Mouse (Mus musculus) hindbrain, embryonic 14.5 days (tissue): Measurements from ENCODE around the gene Ppp1r16b. TPM values are rescaled to one million over a fixed set of nuclear protein-coding genes. Genes with fewer than 3 reads are reported as not detected.

Source experiments
- ATAC-seq: fragments of 200-750 bp; cut with Nextera tagmentation; 2 replicates; pipeline ENCODE4 v1.8.0; 2017; ENCODE audit warnings: moderate number of reproducible peaks, mild to moderate bottlenecking, moderate TSS enrichment, moderate library complexity; ENCODE audit not compliant: low FRiP score
- DNase-seq: peaks from one replicate; pipeline ENCODE4 v3.0.0-alpha.2; 2015; ENCODE audit warnings: low spot score
- H3K27ac ChIP-seq: fragments of 300-500 bp; sonication (generic); 2 replicates; pipeline ENCODE4 v1.5.1; 2014; ENCODE audit warnings: mild to moderate bottlenecking, moderate library complexity
- H3K27me3 ChIP-seq: fragments of 300-500 bp; sonication (generic); 2 replicates; pipeline ENCODE4 v1.6.1; 2014; ENCODE audit warnings: mild to moderate bottlenecking, low read length, mixed read lengths; ENCODE audit not compliant: control insufficient read depth, insufficient read depth
- H3K36me3 ChIP-seq: fragments of 300-500 bp; sonication (generic); replicated peaks from 2 replicates; pipeline ENCODE4 v1.6.1; 2014; ENCODE audit not compliant: control insufficient read depth, insufficient read depth
- H3K4me1 ChIP-seq: fragments of 300-500 bp; sonication (generic); replicated peaks from 2 replicates; pipeline ENCODE4 v1.6.1; 2014; ENCODE audit warnings: antibody characterized with exemption, low read length, mixed read lengths; ENCODE audit not compliant: control insufficient read depth, insufficient read depth
- H3K4me2 ChIP-seq: fragments of 300-500 bp; sonication (generic); replicated peaks from 2 replicates; pipeline ENCODE4 v1.6.1; 2014; ENCODE audit warnings: mild to moderate bottlenecking, moderate library complexity
- H3K4me3 ChIP-seq: fragments of 300-500 bp; sonication (generic); replicated peaks from 2 replicates; pipeline ENCODE4 v1.5.1; 2014; ENCODE audit warnings: mild to moderate bottlenecking, low read length
- H3K9ac ChIP-seq: fragments of 300-500 bp; sonication (generic); 2 replicates; pipeline ENCODE4 v1.6.1; 2014
- H3K9me3 ChIP-seq: fragments of 300-500 bp; sonication (generic); 2 replicates; pipeline ENCODE4 v1.6.1; 2016; ENCODE audit warnings: low read length; ENCODE audit not compliant: control insufficient read depth
- WGBS: fragments of 180-500 bp; shearing (Covaris S2); extraction: QIAGEN DNeasy Blood & Tissue Kit; methylation state at CpG from one replicate; pipeline ENCODE4 v1.1.7; 2014; 5-methylcytosine and 5-hydroxymethylcytosine counted together
- polyA plus RNA-seq: library from polyadenylated mRNA; unstranded; fragments of >200 nt; fragmentation: Nextera tagmentation; extraction: Ambion mirVana; gene quantifications from 2 replicates; pipeline ENCODE4 v1.2.1, GENCODE M21; 2014

Gene Ppp1r16b
- polyA plus RNA-seq, 1 experiment from 2014 or later = 20.0 TPM

DNA sequence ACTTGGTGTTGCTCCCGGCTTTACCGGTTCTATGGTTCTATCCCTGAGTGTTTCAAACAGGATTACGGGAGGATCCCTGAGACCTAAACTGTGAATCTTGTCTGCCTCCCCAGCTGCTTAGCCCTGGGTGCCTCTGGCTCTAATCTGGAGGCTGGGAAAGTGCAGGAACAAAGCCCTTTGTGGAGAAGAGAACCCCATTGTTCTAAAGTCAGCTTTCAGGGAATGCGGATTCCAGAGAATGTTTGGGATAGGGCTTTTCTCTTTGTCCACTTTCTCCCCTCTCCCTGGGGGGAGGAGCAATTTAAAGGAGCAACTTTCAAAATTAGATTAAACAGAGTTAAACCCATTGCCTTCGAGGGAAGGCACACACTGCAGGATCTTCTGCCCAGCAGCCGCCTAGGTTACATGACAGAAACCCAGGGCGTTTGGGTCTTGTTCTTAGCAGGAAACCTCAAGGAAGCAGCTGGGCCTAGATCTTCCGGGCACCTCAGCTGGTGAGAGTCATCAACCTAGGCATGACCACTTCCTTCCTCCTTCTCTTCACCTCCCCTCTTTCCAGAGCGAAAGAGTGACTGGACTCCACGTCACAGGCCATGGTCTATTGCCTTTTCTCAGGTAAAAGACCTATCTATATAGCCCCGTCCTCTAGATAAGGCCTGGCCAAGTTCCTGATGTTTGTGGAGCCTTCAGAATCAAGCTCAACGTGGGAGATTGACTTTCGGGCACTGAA is 1.0 kb downstream of the Ppp1r16b start:
- H3K4me2 ChIP-seq = peak overlapping the region; percentile 99
- no peak overlapping the region for H3K9ac ChIP-seq
- H3K27me3 ChIP-seq = peaks cover 11% of the 10 kb centered on the region
- ATAC-seq (no peak), DNase-seq (no peak)
- peak overlapping the region; percentile 68 for H3K4me3 ChIP-seq
- H3K9me3 ChIP-seq = no peaks in the 10 kb centered on the region
- H3K36me3 ChIP-seq = no peaks in the 10 kb centered on the region
- 0 out of 2 replicates have a peak, but pooled peaks cover 10% of the 10 kb centered on the region for H3K4me1 ChIP-seq
- peak overlapping the region; percentile 64; the same call in 1 of the 2 replicates for H3K27ac ChIP-seq
- 36% methylated on average over 13 of the region's 13 CpGs for WGBS

DNA sequence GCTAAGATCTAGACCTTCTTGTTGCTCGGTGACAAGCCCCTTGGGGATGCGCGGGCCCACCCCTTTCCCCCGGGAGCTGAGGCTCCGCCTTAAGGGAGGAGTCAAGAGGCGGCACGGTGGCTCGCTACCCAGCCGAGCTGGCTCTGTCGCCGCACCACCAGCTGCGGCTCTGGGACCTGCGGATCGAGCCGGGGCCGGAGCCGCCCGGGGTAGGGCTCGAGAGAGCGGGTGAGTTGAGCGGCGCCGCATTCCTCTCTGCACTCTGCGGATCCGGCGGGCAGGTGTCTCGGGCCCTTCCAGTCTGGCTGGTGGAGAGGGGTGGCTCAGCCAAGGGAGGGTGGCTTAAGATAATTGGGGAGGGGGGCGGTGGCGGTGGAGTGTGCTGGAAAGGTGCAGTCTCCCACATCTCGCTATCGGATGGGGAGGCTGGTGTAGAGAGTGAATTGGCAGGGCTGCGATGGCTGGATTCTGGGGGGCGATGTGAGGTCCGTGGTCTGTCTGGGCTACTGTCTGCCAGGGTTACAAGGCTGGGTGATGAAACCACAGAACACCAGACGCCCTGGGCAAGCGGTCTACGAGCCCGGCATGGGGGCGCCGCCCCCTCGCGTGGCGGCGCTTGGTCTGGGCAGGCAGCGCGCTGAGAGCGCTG is 1.9 kb downstream of the Ppp1r16b start:
- H3K4me2 ChIP-seq = peak overlapping the region; percentile 99
- WGBS = under 1% methylated on average over 46 of the region's 47 CpGs
- peaks cover 11% of the 10 kb centered on the region for H3K27me3 ChIP-seq
- H3K9ac ChIP-seq = peak overlapping the region; percentile 81
- 0 out of 2 replicates have a peak, but pooled peaks cover 10% of the 10 kb centered on the region for H3K4me1 ChIP-seq
- DNase-seq (peak; percentile 78), ATAC-seq (peak; percentile 78)
- H3K27ac ChIP-seq = peak overlapping the region; percentile 64
- H3K9me3 ChIP-seq = no peaks in the 10 kb centered on the region
- H3K4me3 ChIP-seq = peak overlapping the region; percentile 68
- no peaks in the 10 kb centered on the region for H3K36me3 ChIP-seq

DNA sequence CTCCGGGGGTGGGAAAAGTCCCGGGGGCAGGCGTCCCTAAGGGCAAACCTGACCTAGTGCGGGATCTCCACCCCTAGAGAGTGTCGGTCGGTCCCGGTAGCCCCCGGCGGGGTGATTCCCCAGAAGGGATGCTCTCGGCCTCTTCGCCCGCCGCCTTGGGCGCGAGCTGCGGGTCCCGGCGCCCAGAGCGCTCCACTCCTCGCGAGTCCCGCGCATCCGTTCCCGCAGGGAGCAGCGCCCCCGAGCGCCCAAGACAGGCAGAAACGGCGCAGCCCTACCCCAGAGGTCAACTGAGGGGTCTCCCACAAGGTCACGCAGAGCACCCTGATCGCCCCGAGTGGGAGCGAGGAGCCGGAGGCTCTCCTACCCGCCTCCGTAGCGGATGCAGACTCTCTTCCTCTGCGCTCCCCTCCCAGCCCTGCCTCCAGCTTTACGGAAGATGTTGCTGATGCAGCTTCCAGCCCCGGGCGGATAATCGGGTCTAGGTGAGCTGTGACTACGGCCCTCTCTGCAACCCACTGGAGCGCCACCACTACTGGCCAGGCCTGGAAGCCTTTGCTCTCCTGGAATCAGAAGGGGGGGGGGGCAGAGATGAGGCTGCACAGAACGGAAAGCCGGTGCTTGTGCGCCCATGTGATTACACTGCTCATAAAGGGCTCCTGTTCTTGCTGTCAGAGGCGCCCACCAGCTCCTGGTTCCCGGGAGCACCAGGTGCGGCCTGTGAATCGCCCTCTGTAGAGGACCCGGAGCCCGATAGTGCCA is 2.7 kb downstream of the Ppp1r16b start:
- Histone ChIP-seq H3K27ac (peak overlapping the region; percentile 64), H3K27me3 (peaks cover 11% of the 10 kb centered on the region), H3K9me3 (no peaks in the 10 kb centered on the region), H3K4me3 (peak overlapping the region; percentile 68), H3K36me3 (no peaks in the 10 kb centered on the region), H3K9ac (peak overlapping the region; percentile 81), H3K4me2 (peak overlapping the region; percentile 99), H3K4me1 (peaks cover 15% of the 10 kb centered on the region; the same call in 1 of the 2 replicates)
- whole genome bisulfite sequencing = under 1% methylated on average over 52 of the region's 54 CpGs
- peak; percentile 63 for DNase-seq
- peak; percentile 42 for ATAC-seq

DNA sequence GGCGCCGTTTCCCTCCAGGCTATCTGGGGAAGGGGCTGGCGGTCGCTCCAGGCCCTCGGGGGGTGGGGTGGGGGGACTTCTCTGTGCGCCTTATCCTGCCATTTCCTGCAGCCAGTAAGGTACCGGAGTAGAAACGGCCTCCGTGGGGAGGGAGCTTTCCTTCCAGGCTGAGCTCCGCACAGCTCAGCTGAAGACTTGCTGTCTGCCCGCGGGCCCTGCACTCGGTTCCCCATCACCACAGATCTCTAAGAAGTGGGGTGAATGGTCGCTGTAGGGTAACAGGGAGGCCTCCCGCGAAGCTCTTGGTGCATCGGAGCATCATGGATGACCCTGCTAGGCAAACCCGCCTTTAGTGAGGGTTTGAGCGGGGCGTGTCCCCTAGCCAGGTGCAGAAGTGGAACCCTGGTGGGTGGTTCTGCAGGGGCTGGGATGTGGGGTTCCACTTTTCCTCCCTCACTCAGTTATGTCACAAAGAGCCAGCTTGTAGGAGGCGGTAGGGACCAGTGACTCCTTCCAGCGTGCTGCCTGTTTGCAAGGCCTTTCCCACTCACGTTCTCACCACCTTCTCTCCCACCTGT is 3.3 kb downstream of the Ppp1r16b start:
- Histone ChIP-seq H3K27ac (peak overlapping the region; percentile 64), H3K27me3 (peaks cover 11% of the 10 kb centered on the region), H3K9me3 (no peaks in the 10 kb centered on the region), H3K4me3 (peak overlapping the region; percentile 68), H3K4me1 (peaks cover 20% of the 10 kb centered on the region; the same call in 1 of the 2 replicates), H3K9ac (peak overlapping the region; percentile 81), H3K36me3 (no peaks in the 10 kb centered on the region), H3K4me2 (peak overlapping the region; percentile 99)
- DNase-seq (no peak), ATAC-seq (no peak)
- WGBS = 10% methylated on average over 23 of the region's 23 CpGs

DNA sequence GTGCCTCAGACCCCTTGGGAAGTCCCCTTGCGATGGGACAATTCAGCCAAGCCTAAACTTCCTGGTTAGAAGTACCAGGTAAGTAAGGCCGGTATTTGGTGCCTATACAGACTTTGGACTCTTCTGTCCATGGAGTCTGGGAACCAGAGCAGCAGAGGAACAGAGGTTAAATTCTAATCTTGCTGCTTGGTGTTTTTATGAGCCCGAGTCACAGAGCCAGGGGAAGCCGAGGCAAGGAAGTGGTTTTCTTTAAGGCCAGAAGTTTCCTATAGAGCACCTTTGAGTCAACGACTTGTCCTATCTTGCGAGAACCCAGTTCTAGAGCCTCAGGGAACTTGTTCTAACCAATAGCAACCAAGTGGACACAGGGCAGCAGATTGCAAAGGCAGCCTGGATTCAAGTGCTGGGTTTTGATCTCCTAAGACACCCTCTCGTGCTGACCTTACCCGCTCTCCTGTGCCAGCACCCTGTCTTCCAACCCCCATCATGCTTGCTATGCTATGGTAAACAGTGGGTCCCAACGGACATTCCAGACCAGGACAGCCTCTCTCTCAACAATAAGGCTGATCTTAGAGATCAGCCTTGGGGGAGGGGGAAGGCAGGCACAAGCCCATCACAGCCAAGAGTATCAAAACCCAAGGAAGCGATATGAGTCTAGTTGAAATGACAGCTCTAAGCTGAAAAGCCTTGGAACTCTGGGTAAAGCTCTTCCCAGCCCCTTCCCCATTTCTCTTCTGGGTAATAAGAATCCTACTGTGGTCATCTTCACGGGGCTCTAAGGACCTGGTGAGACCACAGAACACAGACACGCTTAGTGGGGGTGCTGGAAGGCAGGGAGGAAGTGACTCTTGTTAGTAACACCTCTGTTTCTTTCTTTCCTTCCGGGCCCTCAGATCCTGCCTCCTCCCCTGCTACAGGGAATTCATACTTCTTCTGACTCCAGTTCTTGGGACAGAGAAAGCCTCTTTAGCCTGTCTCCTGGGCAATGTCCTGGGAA is 4.3 kb downstream of the Ppp1r16b start:
- Histone ChIP-seq H3K9ac (peak overlapping the region; percentile 81; the same call in 1 of the 2 replicates), H3K9me3 (no peaks in the 10 kb centered on the region), H3K27me3 (peaks cover 11% of the 10 kb centered on the region), H3K27ac (no peak overlapping the region), H3K36me3 (no peaks in the 10 kb centered on the region), H3K4me3 (peak overlapping the region; percentile 68; the same call in 1 of the 2 replicates), H3K4me2 (peak overlapping the region; percentile 99), H3K4me1 (peaks cover 20% of the 10 kb centered on the region; the same call in 1 of the 2 replicates)
- ATAC-seq (no peak), DNase-seq (no peak)
- 60% methylated on average over 13 of the region's 13 CpGs for WGBS

DNA sequence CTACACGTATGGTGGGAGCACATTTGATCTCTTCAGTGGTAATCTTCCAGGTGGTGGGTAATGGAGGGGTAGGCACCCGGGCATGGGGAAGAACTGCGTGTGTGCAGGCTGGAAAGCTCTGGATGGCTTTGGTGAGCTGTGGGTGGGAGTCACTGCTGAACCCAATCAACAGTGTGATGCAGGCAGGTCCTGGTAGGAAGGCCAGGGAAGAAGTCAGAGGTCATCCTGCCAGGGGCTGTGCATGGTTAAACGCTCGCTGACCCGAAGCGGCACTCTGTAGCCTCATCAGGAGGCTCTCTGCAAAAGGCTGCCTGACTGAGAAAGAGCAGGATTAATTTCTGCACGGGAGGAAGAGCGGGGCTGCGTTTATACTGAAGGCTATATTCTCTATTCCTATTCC is 5.4 kb downstream of the Ppp1r16b start:
- Histone ChIP-seq H3K27ac (no peak overlapping the region), H3K27me3 (peaks cover 11% of the 10 kb centered on the region), H3K4me3 (no peak overlapping the region), H3K9me3 (no peaks in the 10 kb centered on the region), H3K36me3 (no peaks in the 10 kb centered on the region), H3K4me2 (no peak overlapping the region), H3K4me1 (peaks cover 20% of the 10 kb centered on the region; the same call in 1 of the 2 replicates), H3K9ac (no peak overlapping the region)
- ATAC-seq (no peak), DNase-seq (no peak)
- 22% methylated on average over 10 of the region's 10 CpGs for WGBS

DNA sequence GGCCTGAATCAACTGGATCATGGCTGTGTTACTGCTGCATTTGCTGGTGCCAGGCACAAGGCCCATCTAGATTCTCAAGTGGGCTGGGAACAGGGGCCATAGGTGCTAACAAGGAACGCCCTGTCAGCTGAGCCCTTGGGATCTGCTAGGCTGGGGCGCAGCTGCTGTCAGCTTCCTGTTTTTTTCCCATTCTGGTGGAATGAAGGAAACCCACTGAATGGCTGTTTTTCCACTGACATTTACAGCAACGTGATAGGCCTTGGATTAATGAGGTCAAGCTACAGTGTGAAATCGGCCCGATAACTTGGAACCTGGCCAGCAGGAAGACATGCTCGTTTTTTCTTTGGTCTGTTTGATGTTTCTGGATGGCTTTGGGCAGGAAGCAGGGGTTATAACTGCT is 7.6 kb downstream of the Ppp1r16b start:
- WGBS = 10% methylated on average over 6 of the region's 6 CpGs
- Histone ChIP-seq H3K36me3 (no peaks in the 10 kb centered on the region), H3K9me3 (no peaks in the 10 kb centered on the region), H3K27me3 (peaks cover 11% of the 10 kb centered on the region), H3K4me2 (no peak overlapping the region), H3K4me3 (no peak overlapping the region), H3K4me1 (peaks cover 20% of the 10 kb centered on the region; the same call in 1 of the 2 replicates), H3K27ac (peak overlapping the region; percentile 75), H3K9ac (no peak overlapping the region)
- DNase-seq (peak; percentile 66), ATAC-seq (no peak)

DNA sequence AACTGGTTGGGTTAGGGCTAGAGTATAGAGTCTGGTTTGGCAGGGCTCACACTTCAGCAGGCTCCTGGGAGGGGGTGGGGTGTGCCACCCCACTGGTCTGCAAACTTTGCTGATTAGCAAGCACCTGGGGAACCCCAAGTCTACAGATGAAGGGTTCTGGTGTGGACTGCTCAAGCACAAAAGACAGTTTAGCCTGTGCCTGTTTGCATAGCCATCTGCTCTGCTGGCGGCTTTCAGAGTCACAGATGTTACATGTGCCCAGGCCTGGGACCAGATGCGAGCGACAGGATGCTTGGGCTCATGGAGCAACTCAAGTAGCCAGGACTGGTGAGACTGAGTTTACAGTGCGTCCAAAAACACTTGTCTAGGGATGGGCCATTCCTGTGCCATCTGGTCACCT is 8.3 kb downstream of the Ppp1r16b start:
- ATAC-seq (peak; percentile 37; the same call in 1 of the 2 replicates), DNase-seq (peak; percentile 59)
- H3K9me3 ChIP-seq = no peaks in the 10 kb centered on the region
- H3K4me3 ChIP-seq = no peak overlapping the region
- H3K36me3 ChIP-seq = no peaks in the 10 kb centered on the region
- no peak overlapping the region for H3K4me2 ChIP-seq
- no peak overlapping the region for H3K27ac ChIP-seq
- no peak overlapping the region for H3K9ac ChIP-seq
- WGBS = 61% methylated on average over 4 of the region's 4 CpGs
- peaks cover 11% of the 10 kb centered on the region for H3K27me3 ChIP-seq
- H3K4me1 ChIP-seq = peaks cover 18% of the 10 kb centered on the region; the same call in 1 of the 2 replicates
